Mouse (Mus musculus): Measurements from ENCODE around the gene Exosc9. TPM values are rescaled to one million over a fixed set of nuclear protein-coding genes. Genes with fewer than 3 reads are reported as not detected.

Gene Exosc9
- polyA plus RNA-seq, 1 experiment from 2014 or later = 84.8 TPM

- Histone ChIP-seq H3K9me3 (no peaks in the 10 kb centered on the region), H3K27me3 (peaks cover 25% of the 10 kb centered on the region), H3K4me2 (peak overlapping the region; percentile 44), H3K27ac (no peak overlapping the region), H3K4me3 (peak overlapping the region; percentile 24), H3K4me1 (replicated peaks) (peaks cover 7% of the 10 kb centered on the region; the same call in 1 of the 2 replicates), H3K9ac (peak overlapping the region; percentile 59; the same call in 1 of the 2 replicates), H3K36me3 (no peaks in the 10 kb centered on the region)
- WGBS = 11% methylated on average over 18 of the region's 18 CpGs
- ATAC-seq (ENCODE audit: low FRiP score) = no peak
These were observed 20.3 kb upstream of the Exosc9 start for GRCm38 (mm10) chr3:36531979-36532542.

- no peaks in the 10 kb centered on the region for H3K36me3 ChIP-seq
- H3K27ac ChIP-seq = no peak overlapping the region
- H3K4me3 ChIP-seq = no peak overlapping the region
- no peaks in the 10 kb centered on the region for H3K9me3 ChIP-seq
- ATAC-seq (ENCODE audit: low FRiP score) = no peak
- peaks cover 25% of the 10 kb centered on the region for H3K27me3 ChIP-seq
- H3K4me2 ChIP-seq = no peak overlapping the region
- peaks cover 7% of the 10 kb centered on the region; the same call in 1 of the 2 replicates for H3K4me1 ChIP-seq (replicated peaks)
- 48% methylated on average over 7 of the region's 7 CpGs for WGBS
- H3K9ac ChIP-seq = no peak overlapping the region
These were observed 19.7 kb upstream of the Exosc9 start for GRCm38 (mm10) chr3:36532738-36533137.

- no peak overlapping the region for H3K4me3 ChIP-seq
- H3K36me3 ChIP-seq = no peaks in the 10 kb centered on the region
- WGBS = 0% methylated on average over 1 of the region's 1 CpGs
- peaks cover 25% of the 10 kb centered on the region for H3K27me3 ChIP-seq
- no peak overlapping the region for H3K9ac ChIP-seq
- peaks cover 7% of the 10 kb centered on the region; the same call in 1 of the 2 replicates for H3K4me1 ChIP-seq (replicated peaks)
- H3K4me2 ChIP-seq = no peak overlapping the region
- ATAC-seq (ENCODE audit: low FRiP score) = no peak
- H3K9me3 ChIP-seq = no peaks in the 10 kb centered on the region
- no peak overlapping the region for H3K27ac ChIP-seq
These were observed 19.2 kb upstream of the Exosc9 start for GRCm38 (mm10) chr3:36533201-36533672.

GRCm38 (mm10) chr3:36536041-36536440 is 16.4 kb upstream of the Exosc9 start:
- peaks cover 7% of the 10 kb centered on the region; the same call in 1 of the 2 replicates for H3K4me1 ChIP-seq (replicated peaks)
- no peak overlapping the region for H3K4me2 ChIP-seq
- H3K4me3 ChIP-seq = no peak overlapping the region
- peaks cover 21% of the 10 kb centered on the region for H3K27me3 ChIP-seq
- no peak overlapping the region for H3K9ac ChIP-seq
- H3K36me3 ChIP-seq = no peaks in the 10 kb centered on the region
- ATAC-seq (ENCODE audit: low FRiP score) = no peak
- no peaks in the 10 kb centered on the region for H3K9me3 ChIP-seq
- no peak overlapping the region for H3K27ac ChIP-seq
- 91% methylated on average over 12 of the region's 12 CpGs for WGBS

- no peak for ATAC-seq (ENCODE audit: low FRiP score)
- Histone ChIP-seq H3K9me3 (no peaks in the 10 kb centered on the region), H3K36me3 (no peaks in the 10 kb centered on the region), H3K4me3 (no peak overlapping the region), H3K4me1 (replicated peaks) (no peaks in the 10 kb centered on the region), H3K9ac (no peak overlapping the region), H3K27me3 (peaks cover 6% of the 10 kb centered on the region), H3K4me2 (no peak overlapping the region), H3K27ac (no peak overlapping the region)
- 89% methylated on average over 4 of the region's 4 CpGs for WGBS
These were observed 14.5 kb upstream of the Exosc9 start for GRCm38 (mm10) chr3:36537701-36538470.

- WGBS = 71% methylated on average over 2 of the region's 2 CpGs
- Histone ChIP-seq H3K4me2 (no peak overlapping the region), H3K4me3 (no peak overlapping the region), H3K9me3 (no peaks in the 10 kb centered on the region), H3K4me1 (replicated peaks) (no peaks in the 10 kb centered on the region), H3K27me3 (no peaks in the 10 kb centered on the region), H3K36me3 (no peaks in the 10 kb centered on the region), H3K27ac (no peak overlapping the region), H3K9ac (no peak overlapping the region)
- ATAC-seq (ENCODE audit: low FRiP score) = no peak
These were observed 11.7 kb upstream of the Exosc9 start for GRCm38 (mm10) chr3:36540756-36541155.

GRCm38 (mm10) chr3:36541399-36541798 is 11.0 kb upstream of the Exosc9 start:
- no peak for ATAC-seq (ENCODE audit: low FRiP score)
- Histone ChIP-seq H3K9ac (no peak overlapping the region), H3K4me1 (replicated peaks) (no peaks in the 10 kb centered on the region), H3K27ac (no peak overlapping the region), H3K4me2 (no peak overlapping the region), H3K9me3 (no peaks in the 10 kb centered on the region), H3K4me3 (no peak overlapping the region), H3K27me3 (no peaks in the 10 kb centered on the region), H3K36me3 (no peaks in the 10 kb centered on the region)
- WGBS = 93% methylated on average over 2 of the region's 2 CpGs

- H3K4me1 ChIP-seq (replicated peaks) = no peaks in the 10 kb centered on the region
- H3K36me3 ChIP-seq = no peaks in the 10 kb centered on the region
- no peak overlapping the region for H3K27ac ChIP-seq
- no peak for ATAC-seq (ENCODE audit: low FRiP score)
- no peak overlapping the region for H3K4me2 ChIP-seq
- 82% methylated on average over 3 of the region's 3 CpGs for WGBS
- H3K9ac ChIP-seq = no peak overlapping the region
- H3K4me3 ChIP-seq = no peak overlapping the region
- no peaks in the 10 kb centered on the region for H3K9me3 ChIP-seq
- H3K27me3 ChIP-seq = no peaks in the 10 kb centered on the region
These were observed 7.4 kb upstream of the Exosc9 start for GRCm38 (mm10) chr3:36544961-36545360.

GRCm38 (mm10) chr3:36551343-36551742 is 1.1 kb upstream of the Exosc9 start:
- Histone ChIP-seq H3K4me1 (replicated peaks) (peaks cover 7% of the 10 kb centered on the region), H3K9me3 (no peaks in the 10 kb centered on the region), H3K4me3 (peak overlapping the region; percentile 81), H3K27me3 (no peaks in the 10 kb centered on the region), H3K9ac (peak overlapping the region; percentile 82), H3K27ac (peak overlapping the region; percentile 82), H3K4me2 (peak overlapping the region; percentile 74), H3K36me3 (peaks cover 23% of the 10 kb centered on the region)
- 12% methylated on average over 9 of the region's 9 CpGs for WGBS
- ATAC-seq (ENCODE audit: low FRiP score) = 0 out of 2 replicates have a peak, but pooled peaks have one; percentile 1

- peak overlapping the region; percentile 74 for H3K4me2 ChIP-seq
- H3K4me3 ChIP-seq = peak overlapping the region; percentile 81
- WGBS = 15% methylated on average over 12 of the region's 12 CpGs
- H3K9me3 ChIP-seq = no peaks in the 10 kb centered on the region
- H3K36me3 ChIP-seq = peaks cover 26% of the 10 kb centered on the region
- peak overlapping the region; percentile 82 for H3K9ac ChIP-seq
- ATAC-seq (ENCODE audit: low FRiP score) = peak; percentile 77
- no peaks in the 10 kb centered on the region for H3K27me3 ChIP-seq
- peak overlapping the region; percentile 82 for H3K27ac ChIP-seq
- peaks cover 7% of the 10 kb centered on the region for H3K4me1 ChIP-seq (replicated peaks)
These were observed 488 bp upstream of the Exosc9 start for GRCm38 (mm10) chr3:36551851-36552384.

GRCm38 (mm10) chr3:36557601-36558000 is 5.2 kb downstream of the Exosc9 start:
- Histone ChIP-seq H3K27me3 (no peaks in the 10 kb centered on the region), H3K9me3 (no peaks in the 10 kb centered on the region), H3K36me3 (peaks cover 77% of the 10 kb centered on the region), H3K27ac (no peak overlapping the region), H3K4me1 (replicated peaks) (no peaks in the 10 kb centered on the region; the same call in none of the 2 replicates), H3K9ac (no peak overlapping the region), H3K4me3 (no peak overlapping the region), H3K4me2 (no peak overlapping the region)
- no peak for ATAC-seq (ENCODE audit: low FRiP score)
- WGBS = 100% methylated on average over 1 of the region's 1 CpGs

GRCm38 (mm10) chr3:36559606-36560005 is 7.2 kb downstream of the Exosc9 start:
- Histone ChIP-seq H3K4me1 (replicated peaks) (no peaks in the 10 kb centered on the region), H3K9ac (no peak overlapping the region)

More at GRCm38 (mm10) chr3:36559606-36560005, 7.2 kb downstream of the Exosc9 start:
- Histone ChIP-seq H3K4me2 (no peak overlapping the region), H3K27me3 (no peaks in the 10 kb centered on the region), H3K36me3 (peaks cover 88% of the 10 kb centered on the region), H3K27ac (no peak overlapping the region), H3K9me3 (no peaks in the 10 kb centered on the region), H3K4me3 (no peak overlapping the region)
- 92% methylated on average over 4 of the region's 4 CpGs for WGBS
- no peak for ATAC-seq (ENCODE audit: low FRiP score)

All from hindbrain, embryonic 13.5 days (tissue).